Mouse (Mus musculus): ENCODE measurements at regions not wholly inside any gene's neighbourhood (a gene's known extent, or its start where the extent isn't known, plus 50 kb on each side); places are given as distances from the start of the nearest gene placed in this dataset.

GRCm38 (mm10) chr1:193790579-193790978 is 420.5 kb upstream of the Camk1g start:
- no peak for TF ChIP-seq CTCF (IDR thresholded peaks at IDR 0.05; ENCODE audit: borderline replicate concordance, extremely low read depth, insufficient read depth, insufficient read length)
- no peak for TF ChIP-seq POLR2A (IDR thresholded peaks at IDR 0.05; ENCODE audit: borderline replicate concordance, extremely low read depth, insufficient read depth, insufficient read length, poor library complexity, severe bottlenecking)
